Mouse (Mus musculus): ENCODE measurements around the gene Fam124a. TPM values are rescaled to one million over a fixed set of nuclear protein-coding genes. Genes with fewer than 3 reads are reported as not detected.
"Not testable (repeated sequence)": the region's sequence is repeated elsewhere in the genome, so short reads cannot be mapped to it uniquely, and the experiment has no call there.

Fam124a gene
- not detected in 2 replicates for total RNA-seq (2015; ENCODE audit: low replicate concordance)
- total RNA-seq (2017; ENCODE audit: low replicate concordance) = not detected in 2 replicates

DNA sequence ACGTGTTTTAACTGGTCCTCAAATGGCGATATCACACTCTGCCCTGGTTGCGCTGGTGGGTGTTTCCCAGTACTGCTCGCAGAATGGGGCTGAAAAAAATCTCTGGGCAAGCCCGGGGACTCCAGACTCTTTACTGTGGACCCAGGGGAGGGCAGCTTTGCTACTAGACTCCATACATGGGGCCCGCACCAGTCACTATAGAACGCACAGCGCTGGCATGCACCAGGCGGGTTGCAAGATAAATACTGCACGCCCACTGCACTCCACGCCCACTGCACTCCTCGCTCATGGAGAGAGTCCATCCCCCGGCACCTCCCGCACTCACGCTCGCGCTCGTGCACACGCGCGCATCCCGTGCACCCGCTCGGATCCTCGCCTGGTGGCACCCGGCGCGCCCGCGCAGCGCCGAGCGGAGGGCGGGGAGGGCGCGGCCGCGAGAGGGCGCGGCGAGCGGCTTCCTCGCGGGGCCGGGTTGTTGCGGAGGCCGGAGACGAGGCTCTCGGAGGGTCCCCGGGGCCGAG, at the start of gene Fam124a:
Gene Fam124a (plus strand): TSS at position 429 of the 521 bp plus-strand sequence.
- no peak for ATAC-seq (replicated peaks; ENCODE audit: low FRiP score, poor library complexity, severe bottlenecking)

DNA sequence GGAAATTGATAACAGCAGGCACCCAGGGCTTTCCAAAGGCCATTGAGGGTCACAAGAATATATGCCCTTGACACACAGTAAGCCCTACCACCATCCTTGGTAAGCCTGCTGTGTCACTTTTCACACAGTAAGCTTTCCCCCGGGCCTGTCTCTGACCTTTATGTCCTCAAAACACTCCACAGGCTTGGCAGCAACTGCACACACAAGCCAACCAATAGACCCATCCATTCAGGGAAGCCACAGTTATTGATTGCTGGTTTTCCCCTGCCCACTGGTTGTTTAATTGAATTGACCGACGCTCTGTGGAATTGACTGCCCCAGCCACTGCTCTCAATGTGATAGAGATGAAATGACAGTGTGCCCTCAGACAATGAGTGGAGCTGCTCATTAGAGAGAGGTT, 49.3 kb upstream of the Fam124a start:
- no peak for ATAC-seq (replicated peaks; ENCODE audit: low FRiP score, poor library complexity, severe bottlenecking)

DNA sequence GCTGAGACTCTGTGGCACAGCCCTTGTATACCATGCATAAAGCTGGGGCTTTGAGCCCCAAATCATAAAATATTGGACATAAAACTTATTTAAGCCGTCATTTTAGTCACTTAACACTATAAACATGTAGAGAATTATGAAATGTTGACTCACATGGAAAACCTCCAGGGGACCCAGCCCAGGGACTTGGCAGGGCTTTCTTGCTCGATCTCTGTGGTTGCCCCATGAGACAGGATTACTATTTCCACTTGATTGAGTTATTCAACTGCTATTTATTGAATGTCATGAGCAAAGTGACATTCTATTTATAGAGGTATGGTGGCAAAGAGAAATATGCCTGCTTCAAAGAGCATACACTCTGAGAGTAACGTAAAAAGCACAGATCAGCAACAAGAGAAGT, 46.2 kb upstream of the Fam124a start:
- no peak for ATAC-seq (replicated peaks; ENCODE audit: low FRiP score, poor library complexity, severe bottlenecking)

DNA sequence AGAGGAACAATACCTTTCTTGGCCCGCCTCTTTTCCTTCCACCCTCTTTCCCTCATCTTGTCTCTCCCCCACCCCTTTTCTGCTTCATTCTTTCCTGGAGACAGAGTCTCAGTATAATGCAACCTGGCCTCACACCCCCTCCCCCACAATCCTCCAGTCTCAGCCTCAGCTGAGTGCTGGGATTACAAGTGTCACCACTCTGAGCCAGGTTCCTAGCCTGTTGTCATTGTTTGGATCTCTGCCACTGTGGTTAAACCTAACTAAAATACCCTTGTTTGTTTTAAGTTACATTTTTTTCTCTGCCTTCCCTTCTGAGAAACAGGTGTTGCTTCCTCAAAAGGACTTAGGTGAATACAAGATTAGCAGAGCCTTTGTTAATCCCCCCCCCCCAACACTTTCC, 42.7 kb upstream of the Fam124a start:
- ATAC-seq (replicated peaks; ENCODE audit: low FRiP score, poor library complexity, severe bottlenecking) = no peak

DNA sequence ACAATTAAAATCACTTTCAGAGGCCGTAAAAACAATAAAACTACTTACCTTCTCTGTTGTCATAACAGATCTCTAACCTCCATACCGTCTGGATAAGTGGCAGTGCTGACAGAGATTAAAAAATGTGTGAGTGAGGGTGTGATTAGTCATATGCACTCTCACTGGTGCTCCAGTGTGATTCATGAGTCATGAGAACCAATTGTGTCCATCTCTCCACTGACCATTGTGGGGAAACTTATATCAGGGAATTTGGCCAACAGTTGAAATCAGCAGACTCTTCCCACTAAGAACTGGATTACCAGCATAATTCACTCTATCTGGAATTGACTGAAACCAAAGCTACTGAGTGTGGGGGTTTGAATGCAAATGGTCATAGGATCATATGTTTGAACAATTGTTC, 24.6 kb upstream of the Fam124a start:
- ATAC-seq (replicated peaks; ENCODE audit: low FRiP score, poor library complexity, severe bottlenecking) = no peak

DNA sequence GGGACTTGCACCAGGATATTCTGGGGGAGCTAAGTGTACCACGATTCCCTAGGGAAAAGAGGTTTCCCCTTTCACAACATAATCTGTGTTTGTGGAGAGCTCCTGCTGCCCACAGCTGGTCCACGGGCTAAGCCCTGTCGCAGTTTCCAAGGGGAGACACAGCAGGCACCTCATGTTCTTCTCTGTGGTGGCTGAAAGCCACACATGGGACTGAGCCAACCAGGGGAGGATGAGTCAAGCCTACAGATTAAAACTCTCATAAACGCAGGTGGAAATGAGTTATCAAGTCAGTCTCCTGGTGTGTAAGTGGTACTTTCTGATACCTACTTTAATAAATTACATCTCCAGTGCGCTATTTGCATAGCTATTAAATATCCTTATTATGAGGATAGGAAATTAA, 19.4 kb upstream of the Fam124a start:
- no peak for ATAC-seq (replicated peaks; ENCODE audit: low FRiP score, poor library complexity, severe bottlenecking)

DNA sequence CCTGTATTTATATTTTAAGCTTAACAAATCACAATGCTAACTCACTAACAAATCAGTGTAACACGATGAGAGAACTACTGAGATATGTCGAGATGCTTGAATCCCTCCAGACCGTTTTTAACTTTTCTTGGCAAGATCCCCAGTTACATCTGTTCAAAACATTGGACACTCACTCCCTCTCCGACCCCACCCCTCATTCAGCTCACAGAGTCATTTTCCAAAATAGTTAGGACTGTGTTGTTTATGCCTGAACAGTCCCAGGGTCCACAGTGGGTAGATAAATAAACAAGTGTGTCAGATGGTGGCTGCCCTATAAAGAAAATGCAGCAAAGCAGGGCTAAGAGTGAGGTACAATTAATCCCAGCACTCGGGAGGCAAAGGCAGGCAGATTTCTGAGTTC, 18.5 kb upstream of the Fam124a start:
- ATAC-seq (replicated peaks; ENCODE audit: low FRiP score, poor library complexity, severe bottlenecking) = no peak

DNA sequence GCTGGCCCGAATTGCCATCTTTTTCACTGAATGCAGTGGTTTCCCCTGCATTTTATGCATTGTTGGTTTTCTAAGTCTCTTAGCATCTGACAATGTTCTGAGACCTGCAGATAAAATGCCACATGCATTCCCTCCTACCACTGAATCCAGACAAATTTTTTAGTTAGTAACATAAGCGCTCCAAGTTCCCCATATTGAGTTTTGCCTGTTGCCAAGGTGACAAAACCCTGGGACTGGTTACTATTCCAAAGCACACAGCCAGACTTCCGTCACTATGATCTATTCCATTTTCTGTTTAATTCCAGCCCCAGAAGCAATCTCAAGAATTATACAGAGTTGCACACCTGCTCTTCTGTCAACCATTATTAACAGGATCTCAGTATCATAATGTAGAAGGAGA, 15.7 kb upstream of the Fam124a start:
- no peak for ATAC-seq (replicated peaks; ENCODE audit: low FRiP score, poor library complexity, severe bottlenecking)

DNA sequence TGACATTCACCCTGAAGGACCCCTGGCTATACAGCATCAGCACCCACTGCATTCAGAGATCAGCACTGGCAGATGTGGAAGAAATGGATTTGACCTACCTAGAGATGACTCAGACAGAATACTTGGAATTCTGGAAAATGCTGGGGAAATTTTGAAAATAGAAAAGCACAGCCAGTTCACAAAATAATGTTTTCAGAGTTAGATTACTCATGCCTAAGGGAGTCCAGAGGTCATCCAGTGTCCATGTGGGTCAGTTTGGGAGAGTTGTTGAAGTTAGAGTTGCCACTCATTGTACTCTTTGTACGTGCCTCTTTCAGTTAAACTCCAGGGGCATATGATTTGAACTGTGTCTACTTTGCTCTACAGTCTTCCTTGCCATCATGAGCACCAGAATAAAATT, 13.8 kb upstream of the Fam124a start:
- ATAC-seq (replicated peaks; ENCODE audit: low FRiP score, poor library complexity, severe bottlenecking) = no peak

DNA sequence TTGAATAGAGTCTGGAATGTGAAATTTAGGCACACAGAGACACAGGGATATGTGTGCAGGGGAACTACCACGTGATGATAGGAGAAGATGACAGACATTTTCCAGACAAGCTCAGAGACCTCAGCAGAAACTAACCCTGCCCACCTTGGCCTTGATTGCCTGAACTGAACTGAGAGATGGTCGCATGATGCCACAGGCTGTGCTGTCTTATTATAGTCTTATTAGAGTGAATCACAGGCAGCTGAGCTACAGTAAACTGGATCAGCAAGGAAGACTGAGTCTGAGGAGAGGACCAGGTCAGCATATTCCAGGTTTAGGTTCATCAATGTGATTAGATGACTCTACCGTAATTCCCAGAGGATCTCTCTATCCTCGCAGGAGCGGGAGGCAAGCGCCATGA, 9.2 kb upstream of the Fam124a start:
- no peak for ATAC-seq (replicated peaks; ENCODE audit: low FRiP score, poor library complexity, severe bottlenecking)

DNA sequence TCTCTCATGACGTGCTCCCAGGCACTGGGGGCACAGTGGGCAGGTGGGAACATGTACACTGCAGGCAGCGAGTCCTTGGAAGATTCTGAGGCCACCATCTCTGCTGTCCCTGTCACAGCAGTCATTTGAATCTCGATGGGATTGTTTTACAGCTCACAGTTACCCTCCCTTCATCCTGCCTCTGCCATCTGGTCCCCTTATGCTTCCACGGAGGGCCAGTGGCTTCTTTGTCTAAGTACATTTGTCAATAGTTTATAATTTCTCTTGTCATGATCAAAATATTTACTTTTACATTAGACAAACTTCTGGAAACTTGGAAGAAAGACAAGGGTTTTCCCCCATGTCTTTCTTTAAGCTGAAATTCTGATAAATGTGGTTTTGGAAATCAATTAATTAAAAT, 8.8 kb upstream of the Fam124a start:
- ATAC-seq (replicated peaks; ENCODE audit: low FRiP score, poor library complexity, severe bottlenecking) = no peak

DNA sequence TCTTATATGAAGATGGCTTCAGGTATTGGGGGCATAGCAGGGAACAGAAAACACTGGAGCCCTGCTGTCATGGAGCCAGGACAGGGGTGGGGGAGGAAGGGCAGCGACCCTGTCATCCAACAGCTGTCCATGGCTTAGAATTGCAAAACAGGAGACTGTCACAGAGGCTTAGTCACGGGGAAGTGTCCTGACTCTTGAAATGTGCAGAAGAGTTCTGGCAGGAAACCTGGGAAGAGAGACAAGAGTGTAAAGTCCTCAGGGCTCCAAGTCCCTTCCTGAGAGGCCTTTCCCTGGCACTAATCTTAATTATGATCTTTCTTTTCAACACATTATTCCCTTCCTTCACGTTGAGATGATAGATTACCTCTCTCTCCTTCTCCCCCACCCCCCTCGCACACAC, 5.4 kb upstream of the Fam124a start:
- no peak for ATAC-seq (replicated peaks; ENCODE audit: low FRiP score, poor library complexity, severe bottlenecking)

DNA sequence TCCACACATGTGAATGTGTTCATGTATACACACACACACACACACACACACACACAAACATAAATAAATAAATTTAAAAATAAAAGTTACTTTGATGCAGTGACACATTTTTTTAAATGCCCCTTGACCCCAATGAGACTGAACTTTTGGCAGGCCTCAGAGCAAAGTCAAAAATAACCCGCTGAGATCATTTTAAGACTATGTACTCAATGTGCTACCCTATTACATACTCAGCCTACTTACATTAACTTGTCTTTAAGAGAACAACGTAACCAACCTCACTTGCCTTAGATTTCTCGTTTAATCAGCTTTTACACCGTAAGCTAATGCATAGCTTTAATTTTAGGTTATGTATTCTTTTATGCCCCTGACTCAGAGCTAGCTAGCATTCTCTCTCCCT, 2.8 kb upstream of the Fam124a start:
- ATAC-seq (replicated peaks; ENCODE audit: low FRiP score, poor library complexity, severe bottlenecking) = no peak

DNA sequence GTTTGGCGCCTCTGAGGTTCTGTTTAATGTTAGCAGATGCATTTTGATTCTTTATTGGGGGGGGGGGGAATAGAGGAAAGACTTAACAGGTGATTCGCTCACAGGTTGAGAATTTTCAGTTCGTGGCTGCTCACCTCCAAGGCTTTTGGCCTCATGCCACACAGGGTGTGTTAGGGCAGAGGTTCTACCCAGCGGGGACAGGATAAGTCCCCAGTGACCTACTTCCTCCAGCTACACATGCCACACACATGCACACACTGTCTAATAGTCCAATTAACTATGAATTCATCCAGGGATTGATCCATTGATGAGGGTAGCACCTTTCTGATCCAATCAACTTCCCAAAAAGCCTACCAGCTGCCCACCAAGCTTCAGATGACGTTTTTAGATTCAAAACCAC, 1.8 kb upstream of the Fam124a start:
- no peak for ATAC-seq (replicated peaks; ENCODE audit: low FRiP score, poor library complexity, severe bottlenecking)

DNA sequence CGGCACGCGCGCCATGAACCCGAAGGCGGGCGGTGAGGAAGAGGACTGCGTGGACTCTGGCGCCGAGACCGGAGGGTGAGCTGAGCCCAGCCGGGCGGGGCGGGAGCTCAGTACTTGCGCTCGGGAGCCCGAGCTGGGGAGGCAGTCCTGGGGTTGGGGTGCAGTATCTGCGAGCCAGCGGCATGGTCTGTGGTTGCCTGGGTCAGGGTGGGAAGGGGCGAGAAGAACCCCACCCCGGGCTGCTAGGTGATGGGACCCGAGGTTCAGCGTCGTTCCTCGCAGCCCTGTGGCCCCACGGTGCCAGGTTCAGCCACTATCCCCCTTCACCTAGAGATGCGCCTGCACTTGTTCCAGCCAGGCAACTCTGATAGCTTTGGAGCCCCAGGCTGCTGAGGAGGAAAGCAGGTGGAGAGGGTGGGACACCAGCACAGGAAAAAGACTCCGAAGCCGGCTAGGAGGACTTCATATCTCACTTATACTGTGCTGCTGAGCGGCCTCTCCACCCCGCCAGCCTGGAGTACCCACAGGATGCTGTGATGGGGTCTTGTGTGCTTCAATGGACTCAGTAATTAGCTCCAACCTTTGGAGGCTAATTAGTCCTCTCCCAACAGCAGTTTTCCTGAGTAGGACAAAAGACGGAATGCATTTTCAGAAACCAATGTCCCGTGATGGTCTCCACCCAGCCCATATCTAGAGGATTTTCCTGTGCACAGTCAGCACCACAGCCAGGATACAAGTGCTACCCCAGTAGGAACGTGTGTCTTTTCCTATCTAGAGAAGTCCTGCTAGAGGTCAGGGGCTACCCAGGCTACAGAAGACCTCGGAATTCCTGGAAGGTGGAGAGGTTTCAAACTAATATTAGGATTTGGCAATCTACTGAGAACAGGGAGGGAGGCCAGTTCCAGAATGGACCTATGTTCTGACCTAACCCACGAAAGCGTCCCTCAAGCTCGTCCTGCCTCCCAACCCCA, 588 bp downstream of the Fam124a start:
- ATAC-seq (replicated peaks; ENCODE audit: low FRiP score, poor library complexity, severe bottlenecking) = no peak

DNA sequence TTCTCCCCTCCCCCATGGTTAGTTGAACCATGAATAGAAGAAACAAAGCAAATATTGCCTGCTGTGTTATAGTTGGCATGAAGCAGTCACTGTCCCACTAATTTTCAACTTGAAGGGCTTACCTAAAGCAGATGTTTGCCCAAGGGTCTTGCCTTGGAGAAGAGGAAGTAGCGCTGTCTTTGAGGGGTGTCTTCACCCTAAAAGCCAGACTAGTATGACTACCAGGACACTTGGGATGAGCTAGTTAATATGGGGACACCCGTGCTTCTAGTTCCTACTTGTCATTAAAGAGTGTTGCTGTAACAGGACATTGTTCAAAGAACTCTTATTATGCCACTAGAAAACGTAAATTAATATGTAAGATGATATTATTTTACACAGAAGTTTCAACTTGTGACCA, 1.6 kb downstream of the Fam124a start:
- no peak for ATAC-seq (replicated peaks; ENCODE audit: low FRiP score, poor library complexity, severe bottlenecking)

DNA sequence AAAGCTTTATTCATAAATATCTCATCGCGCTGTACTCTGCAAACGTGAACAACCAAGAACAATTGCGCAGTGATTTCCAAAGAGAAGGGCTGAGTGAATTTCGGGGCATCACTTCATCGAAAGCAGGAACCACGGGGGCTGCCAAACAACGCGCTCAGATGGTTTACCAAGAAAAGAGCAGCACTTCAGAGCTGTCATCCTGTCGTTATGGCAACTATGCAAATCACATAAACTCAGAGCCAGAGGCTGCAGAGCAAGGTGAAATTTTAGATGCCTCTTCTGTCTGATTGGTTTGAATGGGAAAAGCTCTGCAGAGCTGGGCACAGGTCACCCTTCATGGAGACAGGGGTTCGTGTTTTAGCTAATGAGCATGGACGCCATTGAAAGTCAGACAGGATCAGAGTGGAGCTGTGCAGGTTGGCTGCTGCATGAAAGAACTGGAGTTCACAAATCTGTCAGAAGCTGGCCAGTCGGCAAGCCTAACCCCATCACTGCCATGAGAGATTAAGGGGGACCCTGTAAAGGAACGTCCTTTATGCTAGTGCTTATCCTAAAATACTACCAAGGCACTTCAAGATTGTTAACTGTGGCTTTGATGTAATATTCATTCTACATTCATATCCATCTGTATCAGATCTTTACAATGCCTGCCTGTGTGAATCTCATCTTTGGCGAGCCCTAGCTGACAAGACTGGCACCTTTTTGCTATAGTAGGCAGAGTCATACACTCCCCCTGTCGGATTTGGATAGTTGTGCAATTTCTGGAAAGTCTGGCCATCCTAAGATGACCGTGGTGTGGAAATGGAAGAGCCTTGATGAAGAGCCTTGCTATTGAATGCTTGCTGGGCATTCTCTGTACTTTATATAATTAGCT, 6.6 kb downstream of the Fam124a start:
- ATAC-seq (replicated peaks; ENCODE audit: low FRiP score, poor library complexity, severe bottlenecking) = no peak

DNA sequence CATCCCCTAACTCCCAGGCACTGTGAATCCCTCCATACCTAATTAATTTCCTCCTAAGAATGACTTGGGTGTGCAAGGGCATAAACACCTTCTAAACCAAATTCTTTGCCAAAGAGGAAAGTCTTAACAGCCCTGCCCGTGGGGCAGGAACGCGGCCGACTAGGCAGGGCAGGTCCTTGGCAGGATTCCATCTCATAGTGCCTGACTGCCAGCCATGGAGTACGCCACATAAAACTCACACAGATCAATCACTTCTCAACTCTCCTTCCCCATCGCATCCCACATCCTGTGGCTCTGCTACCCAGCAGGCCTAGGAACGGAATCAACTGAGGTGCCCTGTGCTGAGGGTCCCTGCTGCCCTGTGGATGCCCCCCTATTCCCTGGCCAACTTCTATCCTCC, 8.1 kb downstream of the Fam124a start:
- no peak for ATAC-seq (replicated peaks; ENCODE audit: low FRiP score, poor library complexity, severe bottlenecking)

DNA sequence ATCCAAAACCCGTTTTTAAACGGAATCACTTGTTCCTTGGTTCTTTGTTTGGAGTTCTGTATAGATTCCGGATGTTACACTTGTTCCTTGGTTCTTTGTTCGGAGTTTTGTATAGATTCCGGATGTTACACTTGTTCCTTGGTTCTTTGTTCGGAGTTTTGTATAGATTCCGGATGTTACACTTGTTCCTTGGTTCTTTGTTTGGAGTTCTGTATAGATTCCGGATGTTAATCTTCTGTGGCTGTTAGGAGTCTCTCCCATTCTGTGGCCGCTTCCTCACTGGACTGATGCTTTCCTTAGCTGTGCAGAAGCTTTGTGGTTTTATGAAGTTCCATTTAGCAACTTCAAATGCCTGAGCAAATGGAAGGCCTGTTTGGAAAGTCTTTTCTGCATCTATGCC, 11.3 kb downstream of the Fam124a start, which contains the start of gene Gm4131:
Gene Gm4131 (minus strand): TSS at position 101 of the 400 bp plus-strand sequence.
- not testable (repeated sequence) for ATAC-seq (replicated peaks; ENCODE audit: low FRiP score, poor library complexity, severe bottlenecking)

DNA sequence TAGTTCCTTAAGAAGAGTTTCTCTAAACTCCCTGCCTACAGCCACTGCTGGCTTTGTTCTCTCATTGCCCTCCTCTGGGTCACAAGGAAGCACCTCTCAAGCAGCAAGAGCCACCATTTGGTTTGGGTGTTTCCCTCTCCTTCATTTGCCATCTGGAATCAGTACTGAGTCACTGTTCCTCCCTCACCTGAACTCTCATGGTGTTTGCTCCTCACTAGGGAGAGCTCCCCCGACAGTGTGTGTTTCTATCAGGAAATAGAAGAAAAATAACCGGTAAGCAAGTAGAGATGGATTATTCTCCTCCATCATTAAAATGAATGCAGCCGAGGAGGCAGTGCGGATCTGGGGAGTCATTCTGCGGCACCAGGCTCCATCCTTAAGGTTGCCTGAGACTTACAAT, 13.9 kb downstream of the Fam124a start:
- ATAC-seq (replicated peaks; ENCODE audit: low FRiP score, poor library complexity, severe bottlenecking) = no peak

Measured in erythroid progenitor cell, adult 5-6 weeks (primary cell).